In the genomic region with DNA sequence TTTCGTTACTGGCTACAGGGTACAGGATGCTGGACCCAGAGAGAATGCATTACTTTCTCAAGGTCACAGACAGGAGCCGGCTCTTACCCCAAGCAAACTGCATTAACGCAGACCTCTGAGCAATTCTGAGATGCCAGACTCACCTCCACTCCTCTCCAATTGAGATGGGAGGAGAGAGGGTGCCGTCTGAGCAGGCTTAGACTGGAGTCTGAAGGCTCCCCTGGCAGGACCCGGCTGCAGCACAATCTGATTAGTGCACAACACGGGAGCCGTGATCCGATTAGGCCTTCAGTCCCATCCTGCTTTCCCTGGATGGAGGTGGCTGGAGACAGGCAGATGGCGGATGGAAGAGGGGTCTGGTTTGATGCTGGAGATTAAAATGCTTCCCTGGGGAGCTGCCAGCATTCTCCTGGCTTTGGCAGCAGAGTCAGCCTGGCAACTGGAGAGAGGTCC, we compare ENCODE assay signal across 8 mouse cellular contexts. TPM values are rescaled to one million over a fixed set of nuclear protein-coding genes. Genes with fewer than 3 reads are reported as not detected.
DNase-seq lines count a peak whose midpoint lies in the region; ATAC-seq and TF ChIP-seq lines count a peak whose summit lies in the region.

No protein-coding gene starts in this region.

- peaks cover 4% of the 10 kb centered on the region for H3K4me1 ChIP-seq in testis, adult 2 months (ENCODE audit: control insufficient read depth, insufficient read depth, low read length)
- peaks cover 10% of the 10 kb centered on the region for H3K4me1 ChIP-seq in intestine, embryonic 14.5 days (replicated peaks; ENCODE audit: control insufficient read depth, insufficient read depth, low read length)
- H3K4me1 ChIP-seq in limb, embryonic 10.5 days, result peaks cover 34% of the 10 kb centered on the region
- H3K4me1 ChIP-seq in heart, embryonic 12.5 days (replicated peaks), result peaks cover 11% of the 10 kb centered on the region

- no peak overlapping the region for H3K9ac ChIP-seq in intestine, embryonic 14.5 days (ENCODE audit: low read length)
- H3K9ac ChIP-seq in heart, embryonic 12.5 days, result no peak overlapping the region

- no peak overlapping the region for H3K4me3 ChIP-seq in testis, adult 2 months (ENCODE audit: control insufficient read depth, low read depth, low read length)
- no peak overlapping the region for H3K4me3 ChIP-seq in intestine, embryonic 14.5 days (ENCODE audit: low read depth, low read length)
- no peak overlapping the region for H3K4me3 ChIP-seq in limb, embryonic 10.5 days
- no peak overlapping the region for H3K4me3 ChIP-seq in heart, embryonic 12.5 days

- TF ChIP-seq POLR2A in testis, adult 2 months (IDR thresholded peaks at IDR 0.05; ENCODE audit: control insufficient read depth, low read depth, low read length), result no peak

- WGBS in intestine, embryonic 14.5 days, result 27% methylated on average over 9 of the region's 9 CpGs
- WGBS in limb, embryonic 10.5 days, result 32% methylated on average over 9 of the region's 9 CpGs
- 25% methylated on average over 9 of the region's 9 CpGs for WGBS in heart, embryonic 12.5 days

- H3K27ac ChIP-seq in testis, adult 2 months (ENCODE audit: control insufficient read depth, insufficient read depth, low read depth, low read length), result peak overlapping the region; percentile 80
- H3K27ac ChIP-seq in intestine, embryonic 14.5 days (ENCODE audit: low read depth), result peak overlapping the region; percentile 47; the same call in 1 of the 2 replicates
- peak overlapping the region; percentile 87 for H3K27ac ChIP-seq in limb, embryonic 10.5 days
- no peak overlapping the region for H3K27ac ChIP-seq in heart, embryonic 12.5 days (ENCODE audit: poor library complexity, severe bottlenecking)

- H3K9me3 ChIP-seq in intestine, embryonic 14.5 days (ENCODE audit: control insufficient read depth, low read length), result no peaks in the 10 kb centered on the region
- H3K9me3 ChIP-seq in limb, embryonic 10.5 days (replicated peaks), result no peaks in the 10 kb centered on the region
- no peaks in the 10 kb centered on the region for H3K9me3 ChIP-seq in heart, embryonic 12.5 days (replicated peaks)

- no peak overlapping the region for H3K4me2 ChIP-seq in intestine, embryonic 14.5 days (ENCODE audit: low read length)
- no peak overlapping the region for H3K4me2 ChIP-seq in heart, embryonic 12.5 days

- DNase-seq in testis, postnatal 14 days (ENCODE audit: low spot score), result no peak
- DNase-seq in cerebellum, postnatal 36 days, result peak; percentile 78 to 83
- DNase-seq in intestine, embryonic 14.5 days (ENCODE audit: low spot score), result no peak
- DNase-seq in limb, embryonic 10.5 days (ENCODE audit: low spot score), result peak; percentile 57
- peak; percentile 66 to 67 for DNase-seq in right cerebral cortex, postnatal 10 days (ENCODE audit: low spot score in 2 of 2)

- H3K27me3 ChIP-seq in testis, adult 2 months (ENCODE audit: control insufficient read depth, insufficient read depth, low read length), result no peaks in the 10 kb centered on the region
- no peaks in the 10 kb centered on the region for H3K27me3 ChIP-seq in intestine, embryonic 14.5 days (replicated peaks; ENCODE audit: control insufficient read depth, insufficient read depth, low read length)
- no peaks in the 10 kb centered on the region for H3K27me3 ChIP-seq in limb, embryonic 10.5 days (ENCODE audit: low read depth, poor library complexity, severe bottlenecking)
- no peaks in the 10 kb centered on the region for H3K27me3 ChIP-seq in heart, embryonic 12.5 days (replicated peaks)

- no peak for TF ChIP-seq CTCF in testis, adult 2 months (IDR thresholded peaks at IDR 0.05; ENCODE audit: control insufficient read depth, insufficient read depth, insufficient replicate concordance, low read depth, low read length)

- ATAC-seq in intestine, embryonic 14.5 days (replicated peaks; ENCODE audit: low FRiP score, low TSS enrichment, low read depth), result 0 out of 2 replicates have a peak, but pooled peaks have one; percentile 37
- ATAC-seq in erythroid progenitor cell, adult 5-6 weeks (replicated peaks; ENCODE audit: low FRiP score, poor library complexity, severe bottlenecking), result no peak
- ATAC-seq in heart, embryonic 12.5 days (ENCODE audit: insufficient number of reproducible peaks, low FRiP score), result no peak

- H3K36me3 ChIP-seq in testis, adult 2 months (ENCODE audit: control insufficient read depth, insufficient read depth, low read length), result no peaks in the 10 kb centered on the region
- no peaks in the 10 kb centered on the region for H3K36me3 ChIP-seq in intestine, embryonic 14.5 days (ENCODE audit: control insufficient read depth, insufficient read depth, low read length)
- H3K36me3 ChIP-seq in limb, embryonic 10.5 days, result no peaks in the 10 kb centered on the region
- no peaks in the 10 kb centered on the region for H3K36me3 ChIP-seq in heart, embryonic 12.5 days

RNA-seq across cellular contexts. Expression of a gene that starts 23.9 kb away (rescaled TPM):
- 4.7 and 4.8 TPM in 2 replicates for polyA plus RNA-seq in testis, adult 2 months (2012; rRNA removed)
- 45.2 and 50.2 TPM in 2 replicates for polyA plus RNA-seq in intestine, embryonic 14.5 days (2014; fragmentation: Nextera tagmentation; extraction: Ambion mirVana)
- 42.4 and 47.2 TPM in 2 replicates for polyA plus RNA-seq in limb, embryonic 10.5 days (2016; fragmentation: Nextera tagmentation; extraction: Ambion mirVana)
- total RNA-seq in erythroid progenitor cell, adult 5-6 weeks (2015; ENCODE audit: low replicate concordance), result 1.4 and 2.9 TPM in 2 replicates
- 3.3 and 7.9 TPM in 2 replicates for total RNA-seq in erythroid progenitor cell, adult 5-6 weeks (2017; ENCODE audit: low replicate concordance)
- 12.9 and 15.4 TPM in 2 replicates for polyA plus RNA-seq in heart, embryonic 12.5 days (2016; fragmentation: Nextera tagmentation; extraction: Ambion mirVana)

RNA-seq across cellular contexts. Expression of a gene that starts 46.4 kb away (rescaled TPM):
- polyA plus RNA-seq in testis, adult 2 months (2012; rRNA removed), result 235 and 249 TPM in 2 replicates
- 29.0 and 30.3 TPM in 2 replicates for polyA plus RNA-seq in intestine, embryonic 14.5 days (2014; fragmentation: Nextera tagmentation; extraction: Ambion mirVana)
- polyA plus RNA-seq in limb, embryonic 10.5 days (2016; fragmentation: Nextera tagmentation; extraction: Ambion mirVana), result 44.9 and 47.3 TPM in 2 replicates
- total RNA-seq in erythroid progenitor cell, adult 5-6 weeks (2015; ENCODE audit: low replicate concordance), result 2.9 TPM in 1 of 2 replicates, not detected in the other
- not detected in 2 replicates for total RNA-seq in erythroid progenitor cell, adult 5-6 weeks (2017; ENCODE audit: low replicate concordance)
- 11.7 and 12.6 TPM in 2 replicates for polyA plus RNA-seq in heart, embryonic 12.5 days (2016; fragmentation: Nextera tagmentation; extraction: Ambion mirVana)

Comparison
In these comparisons a context has a peak if more than half of its experiments do, and no peak if none do; other contexts are left out.
1. DNase-seq: peak in cerebellum, postnatal 36 days (2 of 2), limb, embryonic 10.5 days (single experiment) and right cerebral cortex, postnatal 10 days (2 of 2); none in testis, postnatal 14 days (single experiment) and intestine, embryonic 14.5 days (single experiment).